Mouse (Mus musculus): ENCODE results near the gene Cox4i1. TPM values are rescaled to one million over a fixed set of nuclear protein-coding genes. Genes with fewer than 3 reads are reported as not detected.

Cox4i1 gene
- 1,016 and 1,147 TPM in 2 replicates for polyA plus RNA-seq (2014; fragmentation: Nextera tagmentation; extraction: Ambion mirVana)

- Histone ChIP-seq H3K27ac (replicated peaks; ENCODE audit: low read depth, low read length) (peak within 1 kb of the TSS; percentile 85), H3K9me3 (ENCODE audit: control insufficient read depth, low read length) (no peaks in the 10 kb centered on the region), H3K36me3 (ENCODE audit: control insufficient read depth, insufficient read depth, low read length) (peaks cover 28% of the 10 kb centered on the region), H3K27me3 (ENCODE audit: control insufficient read depth, insufficient read depth, low read length) (no peaks in the 10 kb centered on the region), H3K9ac (replicated peaks; ENCODE audit: low read length) (peak within 1 kb of the TSS; percentile 94), H3K4me3 (replicated peaks; ENCODE audit: low read depth, low read length) (peak within 1 kb of the TSS; percentile 86), H3K4me2 (ENCODE audit: low read length) (peak within 1 kb of the TSS; percentile 90), H3K4me1 (ENCODE audit: control insufficient read depth, insufficient read depth, low read length) (peaks cover 25% of the 10 kb centered on the region)
- DNase-seq (peak; percentile 97), ATAC-seq (ENCODE audit: low FRiP score, low TSS enrichment) (peak; percentile 95)
- under 1% methylated on average over 105 of the region's 105 CpGs for WGBS
Observed at GRCm38 (mm10) chr8:120667561-120668373, at the start of gene Cox4i1, which contains the start of gene Gm27021. TSS of gene Cox4i1 (plus strand) at chr8:120668222. TSS of gene Gm27021 (minus strand) at chr8:120668079.

- DNase-seq (no peak), ATAC-seq (ENCODE audit: low FRiP score, low TSS enrichment) (no peak)
- Histone ChIP-seq H3K4me1 (ENCODE audit: control insufficient read depth, insufficient read depth, low read length) (peaks cover 37% of the 10 kb centered on the region), H3K4me2 (ENCODE audit: low read length) (no peak overlapping the region), H3K27me3 (ENCODE audit: control insufficient read depth, insufficient read depth, low read length) (no peaks in the 10 kb centered on the region), H3K27ac (replicated peaks; ENCODE audit: low read depth, low read length) (0 out of 2 replicates have a peak overlapping the region, but pooled peaks have one; percentile 2), H3K4me3 (replicated peaks; ENCODE audit: low read depth, low read length) (no peak overlapping the region), H3K9me3 (ENCODE audit: control insufficient read depth, low read length) (no peaks in the 10 kb centered on the region), H3K36me3 (ENCODE audit: control insufficient read depth, insufficient read depth, low read length) (no peaks in the 10 kb centered on the region), H3K9ac (replicated peaks; ENCODE audit: low read length) (no peak overlapping the region)
- 73% methylated on average over 11 of the region's 11 CpGs for WGBS
Observed at GRCm38 (mm10) chr8:120619235-120620180, 48.5 kb upstream of the Cox4i1 start.

- H3K4me1 ChIP-seq (ENCODE audit: control insufficient read depth, insufficient read depth, low read length) = peaks cover 37% of the 10 kb centered on the region
- no peaks in the 10 kb centered on the region for H3K27me3 ChIP-seq (ENCODE audit: control insufficient read depth, insufficient read depth, low read length)
- H3K4me3 ChIP-seq (replicated peaks; ENCODE audit: low read depth, low read length) = no peak overlapping the region
- no peaks in the 10 kb centered on the region for H3K9me3 ChIP-seq (ENCODE audit: control insufficient read depth, low read length)
- no peak overlapping the region for H3K4me2 ChIP-seq (ENCODE audit: low read length)
- no peak overlapping the region for H3K27ac ChIP-seq (replicated peaks; ENCODE audit: low read depth, low read length)
- DNase-seq (no peak), ATAC-seq (ENCODE audit: low FRiP score, low TSS enrichment) (no peak)
- WGBS = 42% methylated on average over 7 of the region's 7 CpGs
- H3K9ac ChIP-seq (replicated peaks; ENCODE audit: low read length) = no peak overlapping the region
- H3K36me3 ChIP-seq (ENCODE audit: control insufficient read depth, insufficient read depth, low read length) = no peaks in the 10 kb centered on the region
Observed at GRCm38 (mm10) chr8:120620441-120620840, 47.6 kb upstream of the Cox4i1 start.

GRCm38 (mm10) chr8:120622161-120622560 lies 45.9 kb upstream of the Cox4i1 start:
- no peak for ATAC-seq (ENCODE audit: low FRiP score, low TSS enrichment)
- WGBS = 53% methylated on average over 14 of the region's 14 CpGs
- H3K9ac ChIP-seq (replicated peaks; ENCODE audit: low read length) = no peak overlapping the region
- H3K4me1 ChIP-seq (ENCODE audit: control insufficient read depth, insufficient read depth, low read length) = peaks cover 21% of the 10 kb centered on the region
- H3K9me3 ChIP-seq (ENCODE audit: control insufficient read depth, low read length) = no peaks in the 10 kb centered on the region
- H3K27me3 ChIP-seq (ENCODE audit: control insufficient read depth, insufficient read depth, low read length) = no peaks in the 10 kb centered on the region
- H3K27ac ChIP-seq (replicated peaks; ENCODE audit: low read depth, low read length) = no peak overlapping the region
- no peak overlapping the region for H3K4me2 ChIP-seq (ENCODE audit: low read length)
- H3K4me3 ChIP-seq (replicated peaks; ENCODE audit: low read depth, low read length) = no peak overlapping the region
- no peak for DNase-seq
- H3K36me3 ChIP-seq (ENCODE audit: control insufficient read depth, insufficient read depth, low read length) = no peaks in the 10 kb centered on the region

- 13% methylated on average over 2 of the region's 2 CpGs for WGBS
- H3K36me3 ChIP-seq (ENCODE audit: control insufficient read depth, insufficient read depth, low read length) = no peaks in the 10 kb centered on the region
- H3K4me2 ChIP-seq (ENCODE audit: low read length) = no peak overlapping the region
- no peak overlapping the region for H3K9ac ChIP-seq (replicated peaks; ENCODE audit: low read length)
- DNase-seq (no peak), ATAC-seq (ENCODE audit: low FRiP score, low TSS enrichment) (no peak)
- no peaks in the 10 kb centered on the region for H3K9me3 ChIP-seq (ENCODE audit: control insufficient read depth, low read length)
- H3K27me3 ChIP-seq (ENCODE audit: control insufficient read depth, insufficient read depth, low read length) = no peaks in the 10 kb centered on the region
- H3K4me3 ChIP-seq (replicated peaks; ENCODE audit: low read depth, low read length) = no peak overlapping the region
- no peak overlapping the region for H3K27ac ChIP-seq (replicated peaks; ENCODE audit: low read depth, low read length)
- H3K4me1 ChIP-seq (ENCODE audit: control insufficient read depth, insufficient read depth, low read length) = peaks cover 11% of the 10 kb centered on the region; the same call in 1 of the 2 replicates
Observed at GRCm38 (mm10) chr8:120623608-120624007, 44.4 kb upstream of the Cox4i1 start.

- Histone ChIP-seq H3K4me2 (ENCODE audit: low read length) (no peak overlapping the region), H3K4me1 (ENCODE audit: control insufficient read depth, insufficient read depth, low read length) (peaks cover 5% of the 10 kb centered on the region; the same call in 1 of the 2 replicates), H3K9me3 (ENCODE audit: control insufficient read depth, low read length) (no peaks in the 10 kb centered on the region), H3K27me3 (ENCODE audit: control insufficient read depth, insufficient read depth, low read length) (no peaks in the 10 kb centered on the region), H3K4me3 (replicated peaks; ENCODE audit: low read depth, low read length) (no peak overlapping the region), H3K36me3 (ENCODE audit: control insufficient read depth, insufficient read depth, low read length) (no peaks in the 10 kb centered on the region), H3K9ac (replicated peaks; ENCODE audit: low read length) (no peak overlapping the region), H3K27ac (replicated peaks; ENCODE audit: low read depth, low read length) (no peak overlapping the region)
- DNase-seq = no peak
- 65% methylated on average over 11 of the region's 11 CpGs for WGBS
- no peak for ATAC-seq (ENCODE audit: low FRiP score, low TSS enrichment)
Observed at GRCm38 (mm10) chr8:120626461-120626860, 41.6 kb upstream of the Cox4i1 start.

- H3K27me3 ChIP-seq (ENCODE audit: control insufficient read depth, insufficient read depth, low read length) = no peaks in the 10 kb centered on the region
- ATAC-seq (ENCODE audit: low FRiP score, low TSS enrichment) (no peak; the same call in 1 of the 2 replicates), DNase-seq (no peak)
- no peak overlapping the region for H3K4me2 ChIP-seq (ENCODE audit: low read length)
- no peaks in the 10 kb centered on the region for H3K4me1 ChIP-seq (ENCODE audit: control insufficient read depth, insufficient read depth, low read length)
- H3K4me3 ChIP-seq (replicated peaks; ENCODE audit: low read depth, low read length) = no peak overlapping the region
- H3K36me3 ChIP-seq (ENCODE audit: control insufficient read depth, insufficient read depth, low read length) = no peaks in the 10 kb centered on the region
- H3K27ac ChIP-seq (replicated peaks; ENCODE audit: low read depth, low read length) = no peak overlapping the region
- 75% methylated on average over 5 of the region's 5 CpGs for WGBS
- H3K9me3 ChIP-seq (ENCODE audit: control insufficient read depth, low read length) = no peaks in the 10 kb centered on the region
- H3K9ac ChIP-seq (replicated peaks; ENCODE audit: low read length) = no peak overlapping the region
Observed at GRCm38 (mm10) chr8:120627298-120627697, 40.7 kb upstream of the Cox4i1 start.

- ATAC-seq (ENCODE audit: low FRiP score, low TSS enrichment) (no peak), DNase-seq (no peak)
- Histone ChIP-seq H3K4me2 (ENCODE audit: low read length) (no peak overlapping the region), H3K27ac (replicated peaks; ENCODE audit: low read depth, low read length) (no peak overlapping the region), H3K4me1 (ENCODE audit: control insufficient read depth, insufficient read depth, low read length) (0 out of 2 replicates have a peak, but pooled peaks cover 10% of the 10 kb centered on the region), H3K27me3 (ENCODE audit: control insufficient read depth, insufficient read depth, low read length) (0 out of 2 replicates have a peak, but pooled peaks cover 6% of the 10 kb centered on the region), H3K4me3 (replicated peaks; ENCODE audit: low read depth, low read length) (no peak overlapping the region), H3K9ac (replicated peaks; ENCODE audit: low read length) (no peak overlapping the region), H3K9me3 (ENCODE audit: control insufficient read depth, low read length) (no peaks in the 10 kb centered on the region), H3K36me3 (ENCODE audit: control insufficient read depth, insufficient read depth, low read length) (no peaks in the 10 kb centered on the region)
- 51% methylated on average over 5 of the region's 5 CpGs for WGBS
Observed at GRCm38 (mm10) chr8:120630031-120630430, 38.0 kb upstream of the Cox4i1 start.
